Mouse (Mus musculus) layer of hippocampus, adult 9-11 months (tissue): ENCODE measurements around the gene Gm6793.

Experiments
- DNase-seq: peaks from one replicate; pipeline ENCODE4 v3.0.0; 2022

The Gm6793 gene

DNA sequence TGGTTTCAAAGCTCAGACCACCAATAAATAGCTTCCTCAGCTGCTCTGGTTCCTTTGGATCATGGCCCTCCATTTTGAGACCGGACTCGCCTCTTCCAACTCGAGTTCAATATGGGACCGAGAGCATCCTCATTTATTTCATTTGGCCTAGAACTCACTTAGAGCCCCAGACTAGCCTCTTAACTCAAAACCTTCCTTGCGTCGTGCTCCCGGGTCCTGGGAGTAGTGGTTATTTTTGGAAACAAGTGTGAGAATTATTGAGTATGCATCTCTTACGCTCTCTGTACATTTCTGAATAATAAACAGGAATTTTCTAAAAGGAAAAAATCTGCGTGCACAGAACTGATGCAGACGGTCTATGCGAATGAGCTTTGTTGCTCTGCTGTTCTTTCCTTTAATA, at the start of gene Gm6793:
Gene Gm6793 (minus strand): TSS at position 101 of the 400 bp plus-strand sequence.
- no peak for DNase-seq

GRCm38 (mm10) chr8:112061372-112061771, 46.5 kb upstream of the Gm6793 start:
- peak; percentile 7 for DNase-seq

DNA sequence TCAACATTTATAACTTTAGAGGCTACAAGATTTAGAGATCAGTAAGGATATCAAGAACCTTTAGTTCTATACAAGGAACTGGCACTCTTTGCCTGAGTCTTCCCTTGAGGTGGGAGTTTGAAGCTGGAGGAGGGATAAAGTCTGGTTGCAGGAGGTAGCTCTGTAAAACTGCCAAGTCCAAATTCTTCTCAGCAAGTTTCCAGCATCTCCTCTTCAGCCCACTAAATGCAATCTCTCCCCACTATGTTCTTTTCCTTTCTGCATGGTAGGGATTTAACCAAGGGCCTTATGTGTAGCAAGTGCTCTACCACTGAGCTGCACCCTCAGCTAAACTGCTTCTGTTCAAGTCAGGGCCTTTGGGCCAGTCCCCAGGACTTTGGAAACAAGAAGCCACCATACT, 39.6 kb upstream of the Gm6793 start:
- no peak for DNase-seq

GRCm38 (mm10) chr8:112051537-112051936, 36.7 kb upstream of the Gm6793 start:
- no peak for DNase-seq

DNA sequence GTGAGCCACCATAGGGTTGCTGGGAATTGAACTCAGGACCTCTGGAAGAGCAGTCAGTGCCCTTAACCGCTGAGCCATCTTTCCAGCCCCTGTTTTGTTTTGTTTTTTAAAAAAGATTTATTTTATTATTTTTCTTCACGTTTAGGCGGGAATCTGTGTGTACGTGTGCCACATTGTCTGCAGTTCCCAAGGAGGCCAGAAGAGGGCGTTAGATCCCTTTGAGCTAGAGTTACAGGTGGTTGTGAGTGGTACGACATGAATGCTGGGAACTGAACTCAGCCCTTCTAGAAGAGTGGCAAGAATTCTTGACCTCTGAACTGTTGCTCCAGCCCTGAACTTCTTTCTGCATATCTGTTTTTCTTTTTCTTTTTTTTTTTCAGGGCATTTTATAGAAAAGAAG, 35.1 kb upstream of the Gm6793 start:
- DNase-seq: no peak

DNA sequence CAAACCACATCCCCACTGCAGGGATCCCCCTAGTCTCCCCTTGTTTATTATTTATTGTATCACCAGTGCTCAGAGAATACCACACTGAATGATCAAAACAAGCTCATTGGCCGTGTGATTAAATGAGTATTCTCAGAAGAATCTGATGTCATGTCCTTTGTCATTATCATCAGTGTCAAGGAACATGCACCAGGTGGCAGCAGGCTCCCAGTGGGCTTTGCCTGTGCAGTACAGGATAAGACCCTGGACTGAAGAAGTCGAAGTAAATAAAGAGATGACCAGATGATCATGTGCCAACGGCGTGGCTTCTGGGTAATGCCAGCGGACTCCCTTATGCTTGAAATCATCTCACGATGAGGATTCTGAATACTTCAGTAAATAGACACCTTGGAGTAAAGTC, 33.5 kb upstream of the Gm6793 start:
- DNase-seq: no peak

DNA sequence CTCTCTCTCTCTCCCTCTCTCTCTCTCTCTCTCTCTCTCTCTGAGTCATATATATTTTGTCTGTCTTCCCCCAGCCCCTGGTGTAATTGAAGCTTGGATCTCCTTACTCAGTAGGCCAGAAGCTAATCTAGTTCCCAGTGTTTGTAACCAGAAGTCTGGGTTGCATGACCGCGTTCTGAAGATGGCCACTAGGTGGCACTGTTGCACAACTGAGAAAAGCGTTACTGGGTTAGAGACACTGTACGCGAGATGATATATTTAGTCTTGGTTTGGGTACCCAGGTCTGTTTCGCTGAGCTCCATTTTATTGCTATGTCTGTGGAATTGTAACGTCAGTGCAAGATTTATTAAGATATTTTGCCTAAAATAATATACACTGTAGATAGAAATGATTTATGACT, 31.1 kb upstream of the Gm6793 start:
- peak; percentile 66 for DNase-seq

- DNase-seq: no peak
These were observed 30.3 kb upstream of the Gm6793 start for GRCm38 (mm10) chr8:112045182-112045581.

DNA sequence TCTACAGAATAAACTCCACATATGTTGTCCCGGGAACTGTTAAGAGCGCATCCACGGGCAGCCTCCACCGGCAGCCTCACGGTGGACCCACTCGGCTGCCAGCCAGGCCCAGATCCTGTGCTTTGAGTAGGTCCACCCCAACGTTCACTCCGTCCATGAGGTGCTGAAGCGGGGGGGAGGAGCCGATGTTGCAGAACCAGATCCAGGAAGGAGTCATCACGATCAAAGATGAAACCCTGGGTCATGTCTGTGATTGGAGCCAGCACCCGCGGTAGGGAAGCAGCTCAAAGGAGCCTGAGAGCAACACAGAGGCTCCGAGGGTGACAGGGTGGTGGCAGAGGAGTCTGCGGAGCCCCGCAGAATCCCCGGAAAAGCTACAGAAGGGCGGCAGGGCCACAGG, 22.7 kb upstream of the Gm6793 start:
- DNase-seq: no peak

DNA sequence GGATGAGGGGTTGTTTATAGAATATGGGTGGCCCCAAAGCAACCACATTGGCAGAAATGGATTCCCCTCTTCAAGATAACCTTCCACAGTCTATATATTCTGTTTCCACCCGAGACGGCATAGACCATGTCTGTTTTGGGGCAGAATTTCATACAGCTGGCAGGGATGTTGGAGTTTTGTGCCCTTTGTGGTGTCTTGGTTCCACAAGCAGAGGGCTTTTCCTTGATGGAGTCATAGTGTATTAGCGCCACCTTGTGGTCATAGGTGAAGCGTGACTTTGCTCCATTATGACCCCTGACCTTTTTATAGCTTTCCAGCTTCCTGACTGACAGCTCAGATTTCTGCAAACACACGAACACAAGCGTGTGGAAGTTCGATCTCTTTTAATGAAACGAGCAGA, 19.8 kb upstream of the Gm6793 start:
- DNase-seq: no peak

- DNase-seq: no peak
These were observed 18.2 kb upstream of the Gm6793 start for GRCm38 (mm10) chr8:112033071-112033470.

- no peak for DNase-seq
These were observed 15.8 kb upstream of the Gm6793 start for GRCm38 (mm10) chr8:112030663-112031062.

GRCm38 (mm10) chr8:112029455-112029854, 14.6 kb upstream of the Gm6793 start:
- no peak for DNase-seq

GRCm38 (mm10) chr8:112011816-112012242, 3.0 kb downstream of the Gm6793 start:
- peak; percentile 25 for DNase-seq

GRCm38 (mm10) chr8:112010997-112011815, 3.6 kb downstream of the Gm6793 start, which contains the start of the genes Kars and Terf2ip:
TSS of gene Kars (minus strand) at chr8:112011323.
TSS of gene Terf2ip (plus strand) at chr8:112011398.
- peak; percentile 91 for DNase-seq

DNA sequence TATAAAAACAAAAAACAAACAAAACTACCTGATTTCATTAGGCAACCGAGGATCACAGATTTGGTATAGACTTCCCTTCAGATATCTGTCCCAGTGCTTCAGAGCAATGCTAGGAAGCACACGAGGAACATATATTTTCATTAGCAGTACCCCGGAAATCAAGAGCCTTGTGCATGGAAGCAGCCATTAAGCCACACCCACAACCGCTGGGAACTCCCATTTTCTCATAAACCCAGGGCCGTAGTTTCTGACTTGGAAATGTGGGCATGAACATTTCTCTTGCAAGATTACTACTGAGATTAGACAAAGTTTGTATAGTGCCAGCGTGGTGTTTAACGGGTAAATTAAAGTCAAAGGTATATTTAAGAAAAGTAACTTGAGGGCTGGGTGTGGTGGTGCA, 5.3 kb downstream of the Gm6793 start:
- DNase-seq: no peak

DNA sequence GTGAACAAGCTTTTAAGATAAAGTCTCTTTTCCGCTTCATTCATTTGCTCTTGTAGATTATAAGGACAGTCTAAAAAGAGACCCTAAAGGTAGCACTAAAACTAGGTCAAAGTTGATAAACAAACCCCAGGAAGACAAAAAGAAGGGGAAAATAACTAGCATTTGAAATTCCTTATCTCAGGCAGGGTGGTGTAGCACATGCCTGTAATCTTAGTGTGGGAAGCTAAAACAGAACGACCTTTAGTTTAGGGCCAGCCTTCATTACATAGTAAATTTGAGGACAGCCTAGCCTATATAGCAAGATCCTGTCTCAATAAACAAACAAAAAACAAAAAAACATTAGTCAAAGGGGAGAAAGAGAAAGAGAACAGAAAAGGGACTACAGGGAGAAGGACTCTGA, 7.2 kb downstream of the Gm6793 start:
- DNase-seq: no peak

- peak; percentile 63 for DNase-seq
These were observed 9.2 kb downstream of the Gm6793 start for GRCm38 (mm10) chr8:112005601-112006000.

GRCm38 (mm10) chr8:112004754-112005153, 10.1 kb downstream of the Gm6793 start:
- DNase-seq: no peak

DNA sequence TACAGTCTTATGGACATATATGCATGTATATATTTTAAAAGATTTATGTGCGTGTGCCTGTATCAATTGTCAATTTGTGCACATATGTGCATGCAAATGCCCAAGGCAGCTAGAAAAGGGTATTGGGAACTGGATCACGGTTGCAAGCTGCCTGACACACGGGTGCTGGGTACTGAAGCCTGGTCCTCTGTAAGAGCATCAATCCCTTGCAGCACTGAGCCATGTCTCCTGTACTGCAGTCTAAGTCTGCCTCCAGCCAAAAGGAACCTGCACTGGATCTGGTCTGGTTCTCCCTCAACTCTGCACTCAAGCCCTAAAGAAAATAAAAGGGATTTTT, 22.2 kb downstream of the Gm6793 start:
- no peak for DNase-seq

DNA sequence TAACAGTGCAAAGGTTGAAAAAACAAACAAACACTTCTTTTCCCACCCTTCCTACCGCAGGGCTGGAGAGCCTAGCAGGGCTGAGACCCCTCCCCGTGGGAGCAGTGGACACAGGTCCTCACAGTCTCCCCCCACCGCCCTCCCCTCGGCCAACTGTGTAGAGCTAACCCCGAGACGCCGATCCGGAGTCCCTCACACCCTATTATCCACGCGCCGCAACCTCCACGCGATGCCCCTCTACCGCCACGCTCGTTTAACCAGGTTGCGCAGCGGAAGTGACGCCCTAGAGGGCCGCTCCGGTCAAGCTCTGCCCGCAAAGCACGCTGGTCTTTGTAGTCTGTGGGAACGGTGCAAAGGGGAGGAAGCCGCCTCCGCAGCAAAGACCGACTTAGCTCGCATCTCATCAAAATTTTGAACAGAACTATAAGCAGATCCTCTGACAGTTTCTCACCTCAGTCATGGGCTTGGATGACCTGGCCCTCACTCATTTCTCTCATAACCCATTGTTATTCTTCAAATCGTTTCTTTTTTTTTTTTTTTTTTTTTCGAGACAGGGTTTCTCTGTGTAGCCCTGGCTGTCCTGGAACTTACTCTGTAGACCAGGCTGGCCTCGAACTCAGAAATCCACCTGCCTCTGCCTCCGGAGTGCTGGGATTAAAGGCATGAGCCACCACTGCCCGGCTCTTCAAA, 22.7 kb downstream of the Gm6793 start, which contains the start of gene Adat1:
Gene Adat1 (minus strand): TSS at position 290 of the 690 bp plus-strand sequence.
- peak; percentile 89 for DNase-seq

DNA sequence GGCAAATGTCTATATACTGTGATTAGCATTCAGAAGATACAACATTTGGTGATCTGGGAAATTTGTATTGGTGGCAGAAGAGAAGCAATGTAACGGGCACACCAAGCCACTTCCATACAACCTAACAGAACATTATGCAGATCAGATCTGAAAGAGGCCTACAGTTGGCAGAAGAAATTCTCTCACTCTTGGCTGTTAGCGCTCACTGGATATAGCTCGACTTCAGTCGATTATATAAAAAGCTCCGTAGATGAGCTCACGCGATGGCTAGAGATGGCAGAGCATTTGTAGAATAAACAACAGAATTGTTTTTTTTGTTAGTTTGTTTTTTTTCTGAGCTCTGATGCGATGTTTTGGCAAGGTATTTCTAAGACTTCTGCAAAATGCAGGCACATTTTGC, 23.6 kb downstream of the Gm6793 start:
- DNase-seq: no peak

DNA sequence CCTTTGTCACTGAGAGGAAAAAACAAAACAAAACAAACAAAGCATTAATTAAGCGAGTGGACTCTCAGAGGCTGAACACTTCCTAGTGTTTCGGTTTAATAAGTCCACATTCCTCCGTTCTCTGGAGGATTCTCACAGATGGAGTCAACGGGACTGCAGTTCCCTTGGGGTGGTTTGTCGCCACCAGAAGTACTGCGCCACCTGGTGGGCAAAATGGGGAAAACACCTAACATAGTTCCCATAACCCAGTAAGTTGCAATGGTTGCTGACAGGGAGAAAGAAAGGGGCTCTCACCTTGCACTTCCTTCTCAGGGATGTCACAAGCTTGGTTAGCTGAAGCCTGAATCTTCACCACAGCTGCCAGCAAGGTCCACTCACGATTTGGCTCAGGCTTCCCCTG, 24.9 kb downstream of the Gm6793 start:
- peak; percentile 61 for DNase-seq

GRCm38 (mm10) chr8:111984511-111984910, 30.3 kb downstream of the Gm6793 start:
- peak; percentile 38 for DNase-seq
